Mouse (Mus musculus): ENCODE results near the gene Spta1.

Spta1 gene

DNA sequence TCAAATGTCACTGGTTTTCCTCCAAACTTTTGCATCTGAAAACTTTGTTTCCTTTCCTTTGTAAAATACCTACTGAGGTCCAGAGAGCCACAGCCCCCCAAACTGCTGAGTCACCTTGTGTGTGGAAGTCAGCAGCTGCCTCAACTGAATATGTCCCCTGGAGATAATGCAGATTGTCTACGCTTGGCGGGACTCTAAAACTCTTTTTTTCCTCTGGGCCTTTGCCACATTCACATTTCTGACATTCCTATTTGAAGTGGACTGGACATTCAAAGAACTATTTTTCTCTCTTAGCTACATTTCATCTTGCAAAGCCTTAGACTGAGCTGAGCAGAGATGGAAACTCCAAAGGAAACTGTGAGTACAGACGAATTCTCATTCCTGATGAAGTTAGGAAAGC, at the start of gene Spta1:
TSS of gene Spta1 (plus strand) at position 172 of the 400 bp plus-strand sequence.
- no peak for DNase-seq (ENCODE audit: low read depth)

DNA sequence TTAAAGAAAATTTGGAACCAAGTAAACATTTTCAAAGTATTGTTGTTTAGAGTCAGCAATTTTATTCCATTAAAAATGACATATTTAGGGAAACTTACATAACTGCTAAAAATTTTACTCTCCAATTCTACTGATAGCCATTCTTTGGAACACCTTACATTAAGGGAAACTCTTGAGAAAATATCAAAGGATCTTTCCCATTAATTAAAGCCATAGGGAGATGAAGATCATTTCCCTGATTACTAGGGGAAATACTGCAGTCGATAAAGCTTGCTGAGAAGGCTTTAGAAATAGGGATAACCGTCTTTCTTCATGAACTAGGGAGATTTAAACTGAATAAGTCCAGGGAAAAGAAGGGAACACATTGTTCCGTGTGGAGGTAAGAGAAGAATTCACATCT, 41.4 kb upstream of the Spta1 start, which contains the start of gene Olfr424:
TSS of gene Olfr424 (plus strand) at position 301 of the 400 bp plus-strand sequence.
- DNase-seq (ENCODE audit: low read depth): no peak

DNA sequence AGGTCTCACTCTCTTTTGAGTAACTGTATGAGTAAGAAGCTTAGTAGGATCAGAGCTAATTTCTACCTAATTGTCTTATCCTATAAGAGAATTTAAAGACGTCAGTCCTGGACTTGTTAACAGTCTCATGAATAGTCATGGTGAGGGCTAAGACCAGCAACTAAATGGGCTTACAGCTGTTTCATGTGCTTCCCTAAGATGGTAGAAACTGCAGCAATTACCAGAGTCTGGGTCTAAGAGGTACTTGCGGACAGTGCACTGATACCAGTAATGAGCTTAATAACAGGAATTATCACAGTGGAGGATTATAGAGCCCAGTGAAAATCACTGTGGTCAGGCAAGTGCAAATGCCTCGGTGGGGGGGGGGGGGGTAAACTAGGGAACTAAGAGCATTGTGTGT, 40.6 kb upstream of the Spta1 start:
- DNase-seq (ENCODE audit: low read depth): no peak

DNA sequence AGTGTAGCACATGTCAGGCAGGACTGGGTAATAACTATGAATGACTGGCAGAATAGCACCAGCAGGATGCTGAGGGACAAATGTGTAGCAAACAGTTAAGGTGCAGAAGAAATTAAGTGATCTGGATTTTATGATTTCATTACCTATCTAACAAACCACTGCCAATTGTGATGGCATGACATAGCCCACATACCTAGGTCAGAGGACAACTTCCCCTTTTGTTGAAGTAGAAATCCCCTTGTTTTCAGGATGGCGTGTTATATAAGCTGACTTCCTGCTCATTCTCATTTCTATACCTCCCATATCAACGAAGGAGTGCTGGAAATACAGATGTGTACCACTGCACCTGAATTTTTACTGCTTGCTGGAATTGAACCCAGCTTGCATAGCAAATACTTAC, 31.2 kb upstream of the Spta1 start:
- DNase-seq (ENCODE audit: low read depth): no peak

- no peak for DNase-seq (ENCODE audit: low read depth)
Observed at GRCm38 (mm10) chr1:174146696-174147095, 25.9 kb upstream of the Spta1 start.

GRCm38 (mm10) chr1:174149289-174149688, 23.3 kb upstream of the Spta1 start:
- no peak for DNase-seq (ENCODE audit: low read depth)

GRCm38 (mm10) chr1:174155333-174155732, 17.2 kb upstream of the Spta1 start, which contains the start of gene Olfr420:
TSS of gene Olfr420 (plus strand) at chr1:174155633.
- DNase-seq (ENCODE audit: low read depth): no peak

GRCm38 (mm10) chr1:174157622-174158021, 15.0 kb upstream of the Spta1 start:
- DNase-seq (ENCODE audit: low read depth): no peak

- no peak for DNase-seq (ENCODE audit: low read depth)
Observed at GRCm38 (mm10) chr1:174158512-174158911, 14.1 kb upstream of the Spta1 start.

- DNase-seq (ENCODE audit: low read depth): no peak
Observed at GRCm38 (mm10) chr1:174159095-174159494, 13.5 kb upstream of the Spta1 start.

DNA sequence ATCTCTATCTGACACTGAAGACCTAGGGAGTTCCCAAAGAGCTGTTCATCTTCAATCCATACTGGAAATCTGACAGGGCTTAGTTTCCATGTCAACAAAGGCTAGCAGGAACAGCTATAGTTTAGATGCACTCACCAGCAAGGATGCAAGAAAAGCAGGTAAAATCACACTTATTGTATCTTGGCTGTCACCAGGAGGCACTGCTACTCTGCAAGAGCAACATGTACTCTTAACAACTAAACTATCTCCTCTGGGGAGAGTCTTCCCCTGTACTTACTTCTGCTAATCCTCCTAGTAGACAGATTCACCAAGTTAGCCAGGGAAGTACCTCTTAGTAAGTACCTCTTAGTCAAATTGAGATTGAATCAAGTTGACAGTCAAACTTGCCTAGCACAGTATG, 3.6 kb upstream of the Spta1 start:
- DNase-seq (ENCODE audit: low read depth): no peak

GRCm38 (mm10) chr1:174170706-174171501, 1.7 kb upstream of the Spta1 start:
- no peak for DNase-seq (ENCODE audit: low read depth)

GRCm38 (mm10) chr1:174171537-174171936, 1.0 kb upstream of the Spta1 start:
- DNase-seq (ENCODE audit: low read depth): no peak

DNA sequence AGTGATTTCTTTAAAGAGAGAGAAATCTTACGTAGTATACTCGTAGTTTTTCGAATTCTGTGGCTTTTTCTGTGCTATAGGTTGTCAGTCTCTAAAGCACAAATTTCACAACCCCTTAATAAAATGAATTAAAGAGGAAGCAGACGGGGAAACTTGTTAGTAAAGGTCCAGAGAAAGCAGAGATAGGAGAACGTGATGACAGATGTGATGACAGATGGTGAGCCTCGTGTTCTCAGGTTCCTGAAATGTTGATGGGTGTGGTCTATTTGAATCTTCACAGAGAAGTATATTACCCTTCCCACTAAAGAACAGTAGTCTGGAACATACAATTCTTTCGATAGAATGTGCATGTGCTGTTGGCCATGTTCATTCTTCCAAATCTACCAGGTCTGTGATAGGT, 32.1 kb downstream of the Spta1 start:
- DNase-seq (ENCODE audit: low read depth): no peak

DNA sequence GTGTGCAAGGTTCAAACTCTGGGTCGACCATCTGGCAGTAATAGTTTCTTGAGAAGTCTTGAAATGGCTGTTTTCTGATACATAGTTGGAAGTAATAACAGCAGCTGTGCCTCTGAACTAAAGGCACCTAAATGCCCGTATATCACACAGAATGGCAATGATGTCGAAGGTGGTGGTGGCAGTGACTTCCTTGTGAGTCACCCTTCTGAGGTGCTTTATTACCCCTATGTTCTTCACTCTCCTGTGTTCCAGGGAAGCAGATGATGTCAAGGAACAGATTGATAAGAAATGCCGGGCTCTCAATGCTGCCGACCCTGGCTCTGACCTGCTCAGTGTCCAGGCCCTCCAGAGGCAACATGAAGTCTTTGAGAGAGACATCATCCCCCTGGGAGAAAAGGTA, 39.7 kb downstream of the Spta1 start:
- no peak for DNase-seq (ENCODE audit: low read depth)

DNA sequence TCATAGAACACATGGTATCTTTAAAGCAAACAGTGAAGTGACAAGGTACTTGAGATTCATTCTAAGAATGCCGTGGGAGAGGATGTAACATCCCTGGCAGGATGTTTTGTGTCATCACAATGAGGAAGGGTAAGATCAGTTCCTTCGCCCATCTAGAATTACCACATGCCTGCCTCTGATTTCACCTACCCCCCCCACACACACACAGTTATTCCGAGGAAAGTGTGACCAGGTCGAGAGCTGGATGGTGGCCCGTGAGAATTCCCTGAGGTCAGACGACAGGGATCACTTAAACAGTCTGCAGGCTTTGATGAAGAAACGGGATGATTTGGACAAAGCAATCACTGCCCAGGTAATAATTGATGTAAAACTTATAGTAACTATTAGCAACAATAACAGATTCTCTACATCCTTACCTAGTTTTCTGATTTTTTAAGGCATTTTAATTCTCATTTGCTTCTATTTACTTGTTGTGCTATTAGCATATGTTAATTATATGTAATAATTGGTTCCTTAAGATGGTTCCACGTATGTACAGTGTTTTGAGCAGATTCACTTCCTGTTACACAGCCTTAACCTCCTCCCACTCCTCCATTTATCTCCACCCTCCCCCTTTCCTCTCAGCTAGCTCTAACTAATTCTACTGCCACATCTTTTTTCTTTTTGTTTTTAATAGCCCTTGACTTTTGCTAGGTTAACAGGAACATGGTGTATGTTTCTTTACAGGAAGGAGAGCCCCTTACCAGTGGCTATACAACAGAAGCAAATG, 42.9 kb downstream of the Spta1 start:
- no peak for DNase-seq (ENCODE audit: low read depth)

DNA sequence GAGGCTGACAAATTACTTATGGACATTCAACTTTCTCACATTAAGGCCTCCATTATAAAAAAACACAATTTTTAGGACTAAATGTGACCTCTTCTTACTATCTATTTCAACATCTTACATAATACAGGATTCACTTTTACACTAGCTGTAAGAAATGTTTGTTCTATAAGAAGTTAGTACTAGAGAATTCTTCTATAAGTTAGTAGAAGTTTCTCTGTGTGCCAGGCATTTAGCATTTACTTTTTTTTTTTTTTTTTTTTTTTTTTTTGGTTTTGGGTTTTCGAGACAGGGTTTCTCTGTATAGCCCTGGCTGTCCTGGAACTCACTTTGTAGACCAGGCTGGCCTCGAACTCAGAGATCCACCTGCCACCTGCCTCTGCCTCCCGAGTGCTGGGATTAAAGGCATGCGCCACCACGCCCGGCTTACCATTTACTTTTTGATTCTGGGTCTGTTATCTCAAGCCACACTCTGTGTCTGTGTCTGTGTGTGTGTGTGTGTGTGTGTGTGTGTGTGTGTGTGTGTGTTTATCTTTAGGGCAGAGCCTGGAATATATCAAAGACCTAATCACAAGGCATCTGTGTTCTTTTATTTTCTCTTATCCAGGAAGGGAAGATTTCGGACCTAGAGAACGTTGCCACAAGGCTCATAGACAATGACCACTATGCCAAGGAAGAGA, 44.1 kb downstream of the Spta1 start:
- no peak for DNase-seq (ENCODE audit: low read depth)

DNA sequence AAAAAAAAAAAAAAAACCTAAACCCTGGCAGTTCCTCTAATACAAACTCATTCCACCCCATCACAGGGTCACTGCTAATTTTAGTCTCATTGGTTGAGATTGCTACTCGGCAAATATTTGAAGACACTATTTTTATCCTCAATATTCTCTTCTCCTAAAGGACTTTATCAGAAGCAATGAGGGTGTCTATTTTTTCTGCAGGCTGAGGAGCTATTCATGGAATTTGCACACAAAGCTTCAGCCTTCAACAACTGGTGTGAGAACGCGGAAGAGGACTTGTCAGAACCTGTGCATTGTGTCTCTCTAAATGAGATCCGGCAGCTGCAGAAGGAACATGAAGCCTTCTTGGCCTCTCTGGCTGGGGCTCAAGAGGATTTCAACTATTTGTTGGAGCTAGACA, 67.3 kb downstream of the Spta1 start:
- DNase-seq (ENCODE audit: low read depth): no peak

GRCm38 (mm10) chr1:174244621-174245020, 72.0 kb downstream of the Spta1 start:
- DNase-seq (ENCODE audit: low read depth): no peak

GRCm38 (mm10) chr1:174246080-174246479, 73.5 kb downstream of the Spta1 start:
- DNase-seq (ENCODE audit: low read depth): no peak

- no peak for DNase-seq (ENCODE audit: low read depth)
Observed at GRCm38 (mm10) chr1:174247170-174247569, 74.6 kb downstream of the Spta1 start.

DNA sequence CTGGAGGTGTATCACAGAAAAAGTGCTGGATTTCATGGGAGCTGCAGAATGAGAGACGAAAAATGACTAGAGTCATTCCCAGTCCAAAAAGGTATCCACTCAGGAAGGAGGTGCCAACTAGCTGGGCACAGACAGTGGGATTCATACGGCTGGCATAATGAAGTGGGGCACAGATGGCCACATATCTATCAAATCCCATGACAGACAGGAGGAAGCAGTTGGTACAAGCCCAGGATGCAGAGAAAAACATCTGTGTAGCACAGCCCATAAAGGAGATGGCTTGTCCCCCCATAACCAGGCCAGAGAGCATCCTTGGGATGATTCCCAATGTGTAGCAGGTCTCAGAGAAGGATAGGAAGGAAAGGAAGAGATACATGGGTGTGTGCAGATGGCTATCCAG, 77.8 kb downstream of the Spta1 start:
- no peak for DNase-seq (ENCODE audit: low read depth)

DNA sequence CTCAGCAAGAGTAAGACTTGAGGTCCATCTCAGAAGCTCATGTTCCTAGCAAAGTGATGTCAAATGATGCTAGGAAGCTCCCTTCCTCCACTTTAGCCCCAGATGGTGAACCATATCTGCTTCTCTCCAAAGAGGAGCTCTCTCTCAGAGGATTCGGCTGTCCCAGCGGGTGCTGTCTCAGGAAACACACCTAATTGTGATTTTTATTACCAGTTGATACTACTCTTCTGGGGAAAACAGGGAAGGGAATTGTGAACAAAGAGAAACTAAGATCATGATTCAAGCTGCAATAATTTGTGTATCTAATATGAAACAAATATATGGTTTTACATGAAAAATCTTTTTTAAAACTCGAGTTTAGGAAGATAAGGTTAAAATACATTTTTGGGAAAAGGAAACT, 79.4 kb downstream of the Spta1 start, which contains the start of gene Olfr419:
TSS of gene Olfr419 (minus strand) at position 101 of the 400 bp plus-strand sequence.
- DNase-seq (ENCODE audit: low read depth): no peak
